Mouse (Mus musculus) gastrocnemius, adult 8-10 months (tissue): Measurements from ENCODE around the gene Zfp704. TPM values are rescaled to one million over a fixed set of nuclear protein-coding genes. Genes with fewer than 3 reads are reported as not detected.

Experiments used
- DNase-seq, 2 experiments: peaks; one replicate each; pipeline ENCODE4 v3.0.0; 2022; ENCODE audit warnings: low spot score in 2 of 2
- total RNA-seq, 4 experiments: library from RNA; stranded (reverse); gene quantifications; 2 replicates each; pipeline ENCODE4 v1.2.4; 2022

Gene Zfp704
- total RNA-seq, 4 experiments from 2014 or later: 3.5 to 5.2 (median 4.8) TPM

GRCm38 (mm10) chr3:9461660-9462059, 148.2 kb downstream of the Zfp704 start:
- DNase-seq: peak; percentile 15 to 47

- no peak for DNase-seq
These were observed 149.6 kb downstream of the Zfp704 start for GRCm38 (mm10) chr3:9460284-9460683.

- no peak for DNase-seq
These were observed 153.4 kb downstream of the Zfp704 start for GRCm38 (mm10) chr3:9456380-9456890.

GRCm38 (mm10) chr3:9455351-9455750, 154.5 kb downstream of the Zfp704 start:
- no peak for DNase-seq

GRCm38 (mm10) chr3:9454556-9455330, 155.1 kb downstream of the Zfp704 start:
- no peak for DNase-seq

- no peak for DNase-seq
These were observed 159.4 kb downstream of the Zfp704 start for GRCm38 (mm10) chr3:9450521-9450920.

GRCm38 (mm10) chr3:9449261-9450007, 160.5 kb downstream of the Zfp704 start:
- no peak for DNase-seq

- no peak for DNase-seq
These were observed 161.3 kb downstream of the Zfp704 start for GRCm38 (mm10) chr3:9448541-9448940.

- DNase-seq: no peak
These were observed 165.3 kb downstream of the Zfp704 start for GRCm38 (mm10) chr3:9444558-9444957.

GRCm38 (mm10) chr3:9443981-9444380, 165.9 kb downstream of the Zfp704 start:
- DNase-seq: no peak

- no peak for DNase-seq
These were observed 166.4 kb downstream of the Zfp704 start for GRCm38 (mm10) chr3:9443476-9443875.

GRCm38 (mm10) chr3:9441566-9442540, 168.0 kb downstream of the Zfp704 start:
- DNase-seq: no peak

- no peak for DNase-seq
These were observed 169.4 kb downstream of the Zfp704 start for GRCm38 (mm10) chr3:9440466-9440865.

- DNase-seq: no peak
These were observed 170.1 kb downstream of the Zfp704 start for GRCm38 (mm10) chr3:9439619-9440286.

- no peak for DNase-seq
These were observed 173.6 kb downstream of the Zfp704 start for GRCm38 (mm10) chr3:9436256-9436655.

- no peak for DNase-seq
These were observed 175.3 kb downstream of the Zfp704 start for GRCm38 (mm10) chr3:9434394-9435175.

GRCm38 (mm10) chr3:9432796-9433526, 176.9 kb downstream of the Zfp704 start:
- DNase-seq: no peak

- no peak for DNase-seq
These were observed 177.7 kb downstream of the Zfp704 start for GRCm38 (mm10) chr3:9432226-9432625.

GRCm38 (mm10) chr3:9429946-9430345, 179.9 kb downstream of the Zfp704 start:
- no peak for DNase-seq
